Mouse (Mus musculus) stomach, postnatal 0 days (tissue): ENCODE measurements at regions not wholly inside any gene's neighbourhood (a gene's known extent, or its start where the extent isn't known, plus 50 kb on each side); places are given as distances from the start of the nearest gene placed in this dataset.

Experiments
- ATAC-seq: fragments of 200-750 bp; cut with Nextera tagmentation; 2 replicates; pipeline ENCODE4 v1.8.0; 2017; ENCODE audit not compliant: low FRiP score, low TSS enrichment
- DNase-seq: peaks from one replicate; pipeline ENCODE4 v3.0.0-alpha.2; 2016; ENCODE audit warnings: low spot score
- H3K27ac ChIP-seq: fragments of 300-500 bp; sonication (generic); replicated peaks from 2 replicates; pipeline ENCODE4 v1.5.1; 2014; ENCODE audit warnings: mild to moderate bottlenecking, control low read depth
- H3K27me3 ChIP-seq: fragments of 300-500 bp; sonication (generic); 2 replicates; pipeline ENCODE4 v1.6.1; 2014; ENCODE audit warnings: low read length; ENCODE audit not compliant: control insufficient read depth, insufficient read depth
- H3K36me3 ChIP-seq: fragments of 300-500 bp; sonication (generic); 2 replicates; pipeline ENCODE4 v1.6.1; 2014; ENCODE audit warnings: low read length, mixed read lengths; ENCODE audit not compliant: control insufficient read depth, insufficient read depth
- H3K4me1 ChIP-seq: fragments of 300-500 bp; sonication (generic); replicated peaks from 2 replicates; pipeline ENCODE4 v1.6.1; 2014; ENCODE audit warnings: antibody characterized with exemption; ENCODE audit not compliant: control insufficient read depth, insufficient read depth
- H3K4me2 ChIP-seq: fragments of 300-500 bp; sonication (generic); replicated peaks from 2 replicates; pipeline ENCODE4 v1.6.1; 2014; ENCODE audit warnings: low read depth, mild to moderate bottlenecking, control low read depth, moderate library complexity
- H3K4me3 ChIP-seq: fragments of 300-500 bp; sonication (generic); 2 replicates; pipeline ENCODE4 v1.5.1; 2014; ENCODE audit warnings: low read depth, low read length, control low read depth
- H3K9ac ChIP-seq: fragments of 300-500 bp; sonication (generic); 2 replicates; pipeline ENCODE4 v1.6.1; 2014; ENCODE audit warnings: mild to moderate bottlenecking, low read length, control low read depth, mixed read lengths
- H3K9me3 ChIP-seq: fragments of 300-500 bp; sonication (generic); 2 replicates; pipeline ENCODE4 v1.6.1; 2016; ENCODE audit warnings: low read length; ENCODE audit not compliant: control insufficient read depth
- CTCF ChIP-seq: IDR thresholded peaks from 2 replicates; pipeline ENCODE4 v1.5.1; 2016; ENCODE audit warnings: antibody characterized with exemption, low read depth, mild to moderate bottlenecking, moderate library complexity
- EP300 ChIP-seq: optimal IDR thresholded peaks from 2 replicates; pipeline ENCODE3; 2016; ENCODE audit warnings: antibody characterized with exemption
- WGBS: fragments of 180-500 bp; shearing (Covaris S2); extraction: QIAGEN DNeasy Blood & Tissue Kit; methylation state at CpG from one replicate; pipeline ENCODE4 v1.1.7; 2014; 5-methylcytosine and 5-hydroxymethylcytosine counted together

GRCm38 (mm10) chr8:112196423-112196822, 181.6 kb upstream of the Gm6793 start:
- Histone ChIP-seq H3K27me3 (no peaks in the 10 kb centered on the region), H3K4me3 (no peak overlapping the region), H3K9me3 (no peaks in the 10 kb centered on the region), H3K9ac (no peak overlapping the region), H3K4me1 (no peaks in the 10 kb centered on the region), H3K4me2 (no peak overlapping the region), H3K36me3 (no peaks in the 10 kb centered on the region), H3K27ac (no peak overlapping the region)
- ATAC-seq: no peak
- WGBS: 39% methylated on average over 1 of the region's 1 CpGs
- TF ChIP-seq CTCF: no peak
- no peak for DNase-seq

- Histone ChIP-seq H3K36me3 (no peaks in the 10 kb centered on the region), H3K4me3 (no peak overlapping the region), H3K4me1 (no peaks in the 10 kb centered on the region), H3K4me2 (no peak overlapping the region), H3K9ac (no peak overlapping the region), H3K9me3 (no peaks in the 10 kb centered on the region), H3K27ac (no peak overlapping the region), H3K27me3 (no peaks in the 10 kb centered on the region)
- 52% methylated on average over 2 of the region's 2 CpGs for WGBS
- ATAC-seq (no peak), DNase-seq (no peak)
- TF ChIP-seq EP300 (no peak), CTCF (no peak)
Measured at GRCm38 (mm10) chr8:112195880-112196279, 181.0 kb upstream of the Gm6793 start.

GRCm38 (mm10) chr8:112191846-112192245, 177.0 kb upstream of the Gm6793 start:
- H3K27ac ChIP-seq: no peak overlapping the region
- DNase-seq (no peak), ATAC-seq (no peak)
- no peak overlapping the region for H3K9ac ChIP-seq
- WGBS: 73% methylated on average over 3 of the region's 3 CpGs
- H3K9me3 ChIP-seq: no peaks in the 10 kb centered on the region
- TF ChIP-seq CTCF (no peak), EP300 (no peak)
- H3K4me2 ChIP-seq: no peak overlapping the region
- H3K36me3 ChIP-seq: no peaks in the 10 kb centered on the region
- no peak overlapping the region for H3K4me3 ChIP-seq
- no peaks in the 10 kb centered on the region for H3K4me1 ChIP-seq
- H3K27me3 ChIP-seq: no peaks in the 10 kb centered on the region

- H3K9me3 ChIP-seq: no peaks in the 10 kb centered on the region
- DNase-seq: no peak
- no peaks in the 10 kb centered on the region for H3K27me3 ChIP-seq
- H3K4me2 ChIP-seq: no peak overlapping the region
- H3K27ac ChIP-seq: no peak overlapping the region
- H3K4me3 ChIP-seq: no peak overlapping the region
- H3K4me1 ChIP-seq: no peaks in the 10 kb centered on the region
- WGBS: 17% methylated on average over 2 of the region's 2 CpGs
- no peak for TF ChIP-seq EP300
- no peak for TF ChIP-seq CTCF
- no peaks in the 10 kb centered on the region for H3K36me3 ChIP-seq
- H3K9ac ChIP-seq: no peak overlapping the region
- ATAC-seq: no peak
Measured at GRCm38 (mm10) chr8:112189698-112190097, 174.9 kb upstream of the Gm6793 start.

GRCm38 (mm10) chr8:112170184-112170583, 155.3 kb upstream of the Gm6793 start:
- TF ChIP-seq CTCF (no peak), EP300 (no peak)
- Histone ChIP-seq H3K36me3 (no peaks in the 10 kb centered on the region), H3K27ac (no peak overlapping the region), H3K9me3 (no peaks in the 10 kb centered on the region), H3K4me2 (no peak overlapping the region), H3K9ac (no peak overlapping the region), H3K4me1 (no peaks in the 10 kb centered on the region), H3K4me3 (no peak overlapping the region), H3K27me3 (no peaks in the 10 kb centered on the region)
- 100% methylated on average over 1 of the region's 1 CpGs for WGBS
- ATAC-seq (no peak), DNase-seq (no peak)

GRCm38 (mm10) chr8:112156656-112157055, 141.8 kb upstream of the Gm6793 start:
- H3K9me3 ChIP-seq: no peaks in the 10 kb centered on the region
- H3K4me3 ChIP-seq: no peak overlapping the region
- WGBS: 81% methylated on average over 7 of the region's 7 CpGs
- no peaks in the 10 kb centered on the region for H3K4me1 ChIP-seq
- TF ChIP-seq EP300: no peak
- no peak for TF ChIP-seq CTCF
- H3K4me2 ChIP-seq: no peak overlapping the region
- DNase-seq (no peak), ATAC-seq (no peak)
- H3K27me3 ChIP-seq: no peaks in the 10 kb centered on the region
- H3K9ac ChIP-seq: no peak overlapping the region
- H3K27ac ChIP-seq: no peak overlapping the region
- H3K36me3 ChIP-seq: no peaks in the 10 kb centered on the region

- Histone ChIP-seq H3K4me1 (no peaks in the 10 kb centered on the region), H3K9me3 (no peaks in the 10 kb centered on the region), H3K4me3 (no peak overlapping the region), H3K27ac (no peak overlapping the region), H3K27me3 (no peaks in the 10 kb centered on the region), H3K9ac (no peak overlapping the region), H3K36me3 (no peaks in the 10 kb centered on the region), H3K4me2 (no peak overlapping the region)
- TF ChIP-seq CTCF (no peak), EP300 (no peak)
- 50% methylated on average over 5 of the region's 5 CpGs for WGBS
- ATAC-seq (no peak), DNase-seq (no peak)
Measured at GRCm38 (mm10) chr8:112138924-112139323, 124.1 kb upstream of the Gm6793 start.
